Mouse (Mus musculus) right cerebral cortex, postnatal 10 days (tissue): ENCODE results near the gene Znhit6.

Experiments
- DNase-seq, 2 experiments: peaks; one replicate each; pipeline ENCODE4 v3.0.0; 2021; ENCODE audit warnings: low spot score in 2 of 2

Gene Znhit6

DNA sequence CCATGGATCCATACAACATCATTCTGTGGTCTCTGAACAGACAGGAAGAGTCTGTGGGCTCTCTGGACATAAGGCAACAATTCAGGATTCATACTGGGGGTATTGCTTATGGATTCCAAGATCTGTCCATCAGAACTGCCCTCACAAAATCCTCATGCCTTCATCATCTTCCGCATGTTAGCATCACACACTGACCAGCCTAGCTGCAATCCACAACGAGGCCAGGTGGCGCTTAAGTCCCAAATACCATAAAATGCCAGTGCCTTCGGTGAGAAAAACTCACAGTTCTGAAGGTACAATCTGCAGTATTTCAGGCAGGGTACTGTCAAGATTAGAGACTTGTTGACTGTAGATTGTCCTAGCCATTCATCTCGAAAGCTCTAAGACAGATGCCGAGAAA, 69.5 kb downstream of the Znhit6 start:
- no peak for DNase-seq

DNA sequence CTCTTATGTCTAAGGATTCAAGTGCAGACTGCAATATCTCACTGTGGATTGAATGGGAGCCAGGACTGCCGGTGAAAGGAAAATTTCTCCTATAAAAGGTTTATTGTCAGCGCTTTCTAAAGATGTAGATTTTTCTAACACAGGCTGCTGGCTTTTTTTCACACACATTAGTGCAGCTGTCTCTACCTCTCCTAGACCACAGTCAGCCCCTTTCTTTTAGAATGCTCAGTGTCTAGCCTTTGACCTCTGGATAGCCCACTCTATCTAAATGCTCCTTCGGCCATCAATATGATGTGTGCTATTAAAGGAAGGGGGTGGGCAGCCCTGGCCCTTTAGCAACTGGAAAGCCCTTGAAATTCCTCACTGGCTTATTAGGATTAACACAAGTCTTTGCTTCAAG, 70.0 kb downstream of the Znhit6 start:
- DNase-seq = no peak

DNA sequence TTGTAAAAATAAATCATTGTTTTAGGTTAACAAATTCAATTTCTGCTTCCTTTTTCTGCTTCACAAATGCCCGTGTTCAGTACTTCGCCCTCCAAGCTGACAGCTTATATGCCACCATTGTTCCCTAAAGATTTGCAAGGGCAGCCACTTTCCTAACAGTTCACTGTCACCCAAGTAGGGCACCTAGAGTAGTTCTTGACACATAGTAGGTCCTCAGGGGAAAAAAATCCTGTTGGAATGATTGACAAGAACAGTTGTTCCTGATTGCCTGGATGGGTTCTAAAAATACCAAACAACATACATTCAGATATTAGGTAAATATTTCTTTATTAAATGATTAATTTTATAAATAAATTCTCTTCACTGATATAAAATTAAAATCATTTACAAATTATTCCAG, 70.7 kb downstream of the Znhit6 start:
- no peak for DNase-seq

DNA sequence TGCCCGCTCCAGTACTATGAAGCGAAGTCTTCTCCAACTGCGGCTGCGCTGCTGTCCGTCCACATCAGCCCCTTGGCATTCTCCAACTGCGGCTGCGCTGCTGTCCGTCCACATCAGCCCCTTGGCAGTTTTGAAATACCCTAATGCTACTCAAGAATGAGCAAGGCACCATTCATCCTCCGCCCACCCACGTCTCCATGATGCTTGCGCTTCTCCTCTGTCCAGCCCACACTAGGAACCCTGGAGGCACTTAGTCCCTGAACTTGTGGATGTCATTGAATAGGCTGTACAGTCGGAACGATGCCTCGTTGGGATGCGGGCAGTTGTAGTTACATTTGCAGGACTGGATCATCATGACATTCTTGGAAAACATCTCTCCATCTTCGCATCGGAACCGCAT, 71.4 kb downstream of the Znhit6 start:
- DNase-seq = no peak

DNA sequence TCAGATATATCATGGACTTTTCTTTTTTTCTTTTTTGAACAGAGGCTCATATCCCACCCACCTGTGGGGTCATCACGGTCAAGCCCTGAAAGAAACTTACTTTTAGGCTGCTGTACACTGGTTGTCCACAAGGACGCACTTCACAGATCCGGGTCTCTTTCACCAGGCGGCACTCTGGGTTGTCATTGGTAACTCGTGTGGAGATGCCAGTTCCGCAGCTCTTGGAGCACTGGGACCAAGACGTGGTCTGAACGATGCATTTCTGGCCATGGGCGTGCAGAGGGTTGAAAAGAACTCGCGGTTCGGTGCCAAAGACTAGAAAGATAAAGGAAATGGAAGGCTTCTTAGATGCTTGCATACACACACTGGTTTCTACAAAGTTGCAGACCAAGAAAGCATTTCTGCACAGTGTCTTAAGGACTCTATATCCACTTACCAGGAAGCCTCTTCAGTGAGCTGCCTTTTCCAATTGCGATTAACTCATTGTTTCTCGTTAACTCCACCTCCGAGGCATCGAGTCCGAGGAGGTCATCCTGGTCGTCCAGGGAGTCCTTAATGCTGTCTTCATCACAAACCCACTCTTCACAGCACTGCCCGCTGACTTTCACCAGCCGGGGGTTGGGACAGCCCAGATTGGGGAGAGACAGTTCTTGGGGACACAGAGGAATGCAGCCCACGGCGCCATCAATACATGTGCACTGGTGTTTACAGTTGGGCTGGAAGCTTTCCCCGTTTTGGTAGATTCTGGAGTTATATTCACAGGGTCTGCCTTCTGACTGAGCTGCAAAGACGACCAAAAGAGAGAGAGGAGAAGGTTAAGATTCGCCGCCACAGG, 72.3 kb downstream of the Znhit6 start:
- peak; percentile 59 to 63 for DNase-seq

DNA sequence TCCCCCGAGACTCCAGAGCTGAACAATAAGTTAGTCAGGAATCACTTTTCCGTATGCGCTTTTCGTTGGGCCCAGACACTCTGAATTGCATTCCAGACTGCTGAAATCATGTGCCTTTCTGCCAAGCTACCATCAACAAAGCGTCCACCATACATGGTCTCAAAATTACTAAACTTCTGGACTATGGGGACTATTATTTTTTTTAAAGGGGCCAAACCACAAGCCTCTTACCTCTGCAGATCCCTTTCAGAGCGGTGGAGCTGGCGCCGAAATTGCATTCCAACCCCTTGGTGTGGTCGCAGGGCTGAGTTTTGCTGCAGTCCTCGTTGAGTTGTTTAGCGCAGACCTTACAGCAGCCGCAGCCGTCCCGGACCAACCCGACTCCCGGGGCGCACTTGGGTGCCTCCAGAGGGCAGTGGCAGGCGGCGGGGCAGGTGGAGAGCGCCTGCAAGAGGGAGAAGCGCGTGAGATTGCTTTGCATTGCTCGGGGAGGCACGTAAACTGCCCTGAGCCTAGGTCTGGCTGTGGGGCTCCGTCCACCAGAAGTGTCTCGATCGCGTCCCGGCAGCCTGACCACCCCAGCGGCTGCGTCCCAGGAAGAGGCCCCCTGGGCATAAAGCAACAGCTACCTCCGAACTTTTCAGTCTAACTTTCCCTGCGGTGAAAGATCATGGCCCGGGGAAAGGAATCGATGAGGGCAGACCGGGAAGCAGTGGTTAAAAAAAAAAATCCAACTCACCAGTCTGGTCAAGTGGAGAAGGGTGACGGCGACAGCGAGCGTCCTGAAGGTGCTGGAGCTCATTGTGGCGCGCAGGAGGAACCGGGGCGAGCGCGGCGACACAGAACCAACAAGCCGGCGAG, 73.2 kb downstream of the Znhit6 start:
- peak in 1 of 2 experiments; percentile 59 for DNase-seq

DNA sequence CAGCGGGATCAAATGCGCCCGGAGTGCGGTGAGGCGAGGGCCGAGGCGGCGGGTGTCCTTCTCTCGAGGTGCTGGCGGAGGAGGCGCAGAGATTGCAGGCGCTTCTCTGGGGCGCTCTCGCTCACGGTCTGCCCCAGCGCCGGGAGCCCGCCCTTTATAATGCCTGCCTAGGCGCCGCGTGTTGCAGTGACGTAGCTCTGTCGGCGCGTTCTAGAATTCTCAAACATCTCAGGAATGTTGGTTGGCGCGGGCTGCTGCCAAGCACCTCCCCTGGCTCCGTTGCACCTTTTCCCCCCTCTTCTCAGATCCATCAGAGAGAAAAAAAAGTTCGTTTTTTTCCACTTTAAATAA, 73.8 kb downstream of the Znhit6 start, which contains the start of gene Ccn1:
Gene Ccn1 (minus strand): TSS at position 130 of the 351 bp plus-strand sequence.
- peak; percentile 78 to 81 for DNase-seq

DNA sequence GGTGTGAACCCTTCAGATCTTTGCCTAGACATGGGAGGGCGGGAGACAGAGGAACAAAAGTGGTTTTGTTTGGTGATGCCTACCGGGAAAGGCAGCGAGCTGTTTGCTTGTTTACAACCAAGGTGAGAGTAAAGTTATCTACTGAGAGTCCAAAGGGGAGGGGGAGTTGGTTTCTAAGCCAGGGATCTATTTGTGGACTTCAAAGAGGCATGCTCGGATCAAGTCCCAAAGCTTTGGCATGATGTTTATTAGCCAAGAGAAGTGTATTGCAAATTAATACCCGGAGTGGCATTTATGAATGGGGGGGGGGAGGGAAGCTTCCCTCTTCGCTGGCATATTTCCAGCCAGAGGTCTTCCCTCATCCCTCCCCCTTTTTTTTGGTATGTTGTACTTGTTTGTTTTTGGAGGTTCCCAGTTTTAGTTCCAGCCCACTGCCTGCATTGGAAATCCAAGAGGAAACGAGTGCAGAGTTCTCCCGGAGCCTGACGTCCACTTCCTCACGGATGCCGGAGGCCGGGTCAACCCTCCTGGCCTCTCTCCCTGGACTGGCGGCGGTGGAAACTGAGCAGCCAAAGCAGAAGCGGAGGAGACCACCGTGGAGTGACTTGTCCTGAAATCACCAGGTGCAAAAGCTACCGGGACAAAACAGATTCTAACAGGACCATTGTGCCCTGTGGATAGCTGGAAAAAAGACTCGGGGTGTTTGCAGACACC, 74.5 kb downstream of the Znhit6 start:
- DNase-seq = peak; percentile 42

DNA sequence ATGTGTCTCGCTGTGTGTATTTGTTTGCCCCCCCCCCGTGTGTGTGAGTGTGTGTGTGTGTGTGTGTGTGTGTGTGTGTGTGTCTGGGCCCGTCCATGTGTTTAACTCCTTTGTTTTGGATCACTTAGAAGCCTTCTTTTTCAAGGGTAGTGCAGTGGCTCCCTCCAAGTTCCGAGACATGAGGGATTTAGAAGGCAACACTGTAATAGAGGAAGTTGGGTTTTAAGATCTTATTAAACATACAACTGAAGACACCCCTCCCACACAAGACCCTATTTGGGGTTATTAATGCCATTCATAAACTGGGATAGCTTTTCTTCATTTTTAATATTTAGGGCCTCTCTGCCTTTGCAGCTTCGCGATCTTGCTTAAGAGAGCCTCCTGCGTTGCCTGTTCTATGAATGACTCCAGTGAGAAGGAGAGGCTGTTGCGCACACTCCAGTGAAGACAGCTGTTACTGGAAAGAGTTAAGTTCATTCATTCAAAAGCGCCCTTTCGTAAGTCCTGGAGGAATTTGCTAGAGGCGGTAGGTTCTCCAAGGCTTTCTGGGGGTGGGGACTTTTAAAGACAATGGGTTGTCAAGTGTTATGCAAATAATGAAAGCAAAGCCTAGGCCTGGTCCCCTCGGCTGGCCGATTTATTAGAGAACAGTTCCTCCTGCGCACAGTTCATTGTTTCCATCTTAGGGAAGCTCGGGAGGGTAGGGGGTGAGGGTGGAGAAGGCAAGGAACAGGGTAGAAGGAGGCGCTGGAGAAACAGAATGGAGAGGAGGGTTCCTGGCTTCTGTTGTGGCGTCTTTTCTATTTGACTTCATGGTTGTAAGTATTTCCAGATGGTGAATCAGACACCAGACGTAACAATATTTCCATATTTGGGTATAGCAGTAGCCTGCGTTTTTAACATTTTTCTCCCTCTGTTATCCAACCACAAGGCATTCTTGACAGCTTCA, 75.3 kb downstream of the Znhit6 start:
- peak in 1 of 2 experiments; percentile 33 for DNase-seq

DNA sequence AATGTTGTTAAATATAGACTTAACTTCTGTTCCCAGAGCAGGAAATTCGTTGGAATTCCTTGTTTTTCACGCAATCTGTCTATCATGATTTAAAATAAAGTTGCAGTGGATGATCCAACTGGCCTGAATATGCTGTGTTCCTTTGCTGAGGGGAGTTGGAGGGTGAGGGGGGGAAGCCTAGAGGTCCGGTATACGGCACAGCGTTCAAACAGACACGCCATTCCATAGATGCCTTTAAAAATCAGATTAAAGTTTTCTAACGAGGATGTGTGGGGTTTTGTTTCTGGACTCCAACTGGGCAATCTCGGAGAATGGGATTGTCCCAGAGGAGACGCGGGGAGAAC, 75.9 kb downstream of the Znhit6 start:
- DNase-seq = no peak

DNA sequence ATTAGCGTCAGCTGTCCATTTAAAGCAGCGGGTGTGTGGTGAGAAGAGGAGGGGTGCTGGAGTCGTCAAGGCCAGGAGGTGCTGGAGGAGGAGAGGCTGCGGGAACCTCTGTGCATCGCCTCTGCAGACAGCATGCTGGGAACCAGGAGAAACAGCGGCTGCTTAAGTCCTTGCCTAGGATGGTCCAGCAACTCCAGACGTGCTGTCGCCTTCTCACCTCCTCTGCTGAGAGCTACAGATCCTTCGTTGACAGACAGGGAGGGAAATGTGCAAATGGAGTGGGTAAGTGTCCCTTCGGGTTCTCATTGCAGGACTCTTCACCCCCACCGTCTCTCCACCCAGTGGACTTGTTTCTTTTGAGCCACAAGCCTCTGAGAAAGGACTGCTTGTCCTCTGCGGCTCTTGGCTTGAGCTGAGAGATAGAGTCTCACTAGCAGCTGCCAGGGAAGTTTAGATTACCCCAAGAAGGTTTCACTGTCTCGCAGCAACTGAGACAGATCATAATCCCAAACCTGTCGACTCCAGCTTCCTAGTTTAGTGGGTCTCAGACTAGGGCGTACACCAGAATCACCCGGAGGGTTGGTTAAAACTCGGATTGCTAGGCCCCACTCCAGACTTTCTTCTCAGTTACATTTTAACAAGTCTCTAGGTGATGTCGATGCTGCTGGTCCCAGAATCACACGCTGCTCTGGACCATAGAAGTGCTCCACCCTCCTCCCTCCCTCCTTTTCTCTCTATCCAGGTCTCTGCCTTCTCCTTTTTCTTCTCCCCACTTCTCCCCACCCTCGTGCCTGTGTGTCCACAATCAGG, 76.5 kb downstream of the Znhit6 start:
- peak in 1 of 2 experiments; percentile 38 for DNase-seq

DNA sequence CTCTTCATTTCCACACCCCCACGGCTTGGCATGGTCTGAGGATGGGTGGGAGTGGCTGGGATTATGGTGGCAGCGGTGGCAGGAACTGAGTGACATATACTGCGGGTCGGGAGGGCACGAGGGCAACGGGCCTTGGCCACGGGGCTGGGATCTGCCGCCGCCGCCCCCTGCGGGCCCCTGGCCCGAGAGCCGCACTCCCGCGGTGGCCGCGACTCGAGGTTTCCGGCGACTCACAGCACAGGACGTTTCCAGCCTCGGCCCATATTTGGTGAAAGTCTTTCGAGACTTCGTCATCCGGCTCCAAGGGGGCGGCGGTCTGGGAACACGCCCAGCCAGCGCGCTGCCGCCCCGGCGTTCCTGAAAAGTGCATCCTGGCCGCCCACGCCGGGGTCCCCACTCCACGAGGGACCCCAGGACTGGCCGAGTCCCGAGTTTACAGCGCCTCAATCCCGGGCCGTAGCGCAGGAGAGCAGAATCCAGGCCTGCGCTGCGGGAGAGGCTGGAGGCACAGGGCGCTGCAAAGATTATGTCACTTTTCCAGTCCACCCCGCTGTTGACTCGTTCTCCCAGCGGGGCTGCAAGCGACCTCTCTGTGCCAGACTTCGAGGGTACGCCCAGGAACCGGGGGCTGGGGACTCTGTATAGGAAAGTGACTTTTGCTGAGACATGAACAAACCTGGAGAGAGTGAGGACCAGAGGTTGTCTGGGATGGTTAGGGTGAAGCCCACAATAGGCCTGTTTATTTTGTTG, 77.4 kb downstream of the Znhit6 start:
- DNase-seq = peak; percentile 69 to 73

DNA sequence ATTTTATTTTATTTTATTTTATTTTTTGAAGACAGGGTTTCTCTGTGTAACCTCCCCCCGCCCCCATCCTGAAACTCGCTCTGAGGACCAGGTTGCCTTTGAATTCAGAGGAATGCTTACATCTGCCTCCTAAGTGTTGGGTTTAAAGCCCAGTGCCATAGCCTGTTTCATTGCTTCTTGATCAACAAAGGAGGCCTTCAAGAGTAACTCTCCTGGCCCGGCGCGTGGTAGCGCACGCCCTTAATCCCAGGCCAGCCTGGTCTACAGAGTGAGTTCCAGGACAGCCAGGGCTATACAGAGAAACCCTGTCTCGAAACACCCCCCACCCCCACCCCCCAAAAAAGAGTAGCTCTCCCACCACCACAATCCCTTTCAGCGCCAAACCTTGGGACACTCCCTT, 78.0 kb downstream of the Znhit6 start:
- no peak for DNase-seq
